Mouse (Mus musculus) myocyte (in vitro differentiated cells): Measurements from ENCODE around the gene Sarm1. TPM values are rescaled to one million over a fixed set of nuclear protein-coding genes. Genes with fewer than 3 reads are reported as not detected.

Experiments used
- H3K27me3 ChIP-seq: one replicate; pipeline ENCODE4 v1.6.1; 2011; ENCODE audit not compliant: control insufficient read depth, insufficient read depth, insufficient read length
- H3K36me3 ChIP-seq: one replicate; pipeline ENCODE4 v1.6.1; 2011; ENCODE audit not compliant: control insufficient read depth, insufficient read depth
- H3K4me2 ChIP-seq: one replicate; pipeline ENCODE4 v1.6.1; 2011; ENCODE audit warnings: low read depth, control low read depth
- H3K4me3 ChIP-seq: one replicate; pipeline ENCODE4 v1.5.1; 2011; ENCODE audit warnings: mild to moderate bottlenecking, control low read depth, moderate library complexity
- H3K79me2 ChIP-seq: one replicate; pipeline ENCODE4 v1.6.1; 2011; ENCODE audit not compliant: control insufficient read depth, insufficient read depth
- H3ac ChIP-seq: one replicate; pipeline ENCODE4 v1.6.1; 2011; ENCODE audit not compliant: control insufficient read depth, insufficient read length
- CEBPB ChIP-seq: IDR thresholded peaks from 2 replicates; pipeline ENCODE4 v1.6.1; 2011; ENCODE audit warnings: mild to moderate bottlenecking, moderate library complexity; ENCODE audit not compliant: poor library complexity, insufficient read depth, severe bottlenecking
- E2F4 ChIP-seq: IDR thresholded peaks from one replicate; pipeline ENCODE4 v1.6.1; 2011; ENCODE audit warnings: mild to moderate bottlenecking, control low read depth, moderate library complexity; ENCODE audit not compliant: insufficient read depth
- MAX ChIP-seq: IDR thresholded peaks from one replicate; pipeline ENCODE4 v1.6.1; 2011; ENCODE audit warnings: low read depth, mild to moderate bottlenecking, control low read depth
- MYOD1 ChIP-seq, 3 experiments: IDR thresholded peaks; one replicate each; pipeline ENCODE4 v1.6.1; 2011; ENCODE audit warnings: control low read depth in 2 of 3, low read depth in 2 of 3, mild to moderate bottlenecking in 2 of 3, moderate library complexity in 1 of 3; ENCODE audit not compliant: insufficient read length in 2 of 3, control insufficient read depth in 1 of 3
- MYOG ChIP-seq, 3 experiments: IDR thresholded peaks; one replicate each; pipeline ENCODE4 v1.6.1; 2011; ENCODE audit warnings: control low read depth in 2 of 3, low read depth in 2 of 3, mild to moderate bottlenecking in 2 of 3; ENCODE audit not compliant: insufficient read length in 2 of 3, control insufficient read depth in 1 of 3, insufficient read depth in 1 of 3
- POLR2A ChIP-seq: IDR thresholded peaks from one replicate; pipeline ENCODE4 v1.6.1; 2011; ENCODE audit warnings: low read depth, mild to moderate bottlenecking, control low read depth, moderate library complexity; ENCODE audit not compliant: insufficient read length
- POLR2AphosphoS2 ChIP-seq: IDR thresholded peaks from one replicate; pipeline ENCODE4 v1.6.1; 2011; ENCODE audit warnings: low read depth, control low read depth; ENCODE audit not compliant: insufficient read length
- REST ChIP-seq: IDR thresholded peaks from one replicate; pipeline ENCODE4 v1.6.1; 2011; ENCODE audit warnings: mild to moderate bottlenecking, control low read depth, moderate library complexity; ENCODE audit not compliant: insufficient read depth, insufficient read length
- SRF ChIP-seq: IDR thresholded peaks from one replicate; pipeline ENCODE4 v1.6.1; 2011; ENCODE audit warnings: low read depth; ENCODE audit not compliant: control insufficient read depth, insufficient read length
- TCF12 ChIP-seq: IDR thresholded peaks from one replicate; pipeline ENCODE4 v1.6.1; 2011; ENCODE audit warnings: mild to moderate bottlenecking, control low read depth; ENCODE audit not compliant: poor library complexity, insufficient read depth, severe bottlenecking
- TCF3 ChIP-seq: IDR thresholded peaks from one replicate; pipeline ENCODE4 v1.6.1; 2011; ENCODE audit warnings: low read depth, control low read depth; ENCODE audit not compliant: insufficient read length
- USF1 ChIP-seq: IDR thresholded peaks from one replicate; pipeline ENCODE4 v1.6.1; 2011; ENCODE audit warnings: low read depth, mild to moderate bottlenecking, control low read depth, moderate library complexity
- polyA plus RNA-seq: library from polyadenylated mRNA; unstranded; fragments of >200 nt; fragmentation: generic; extraction: Trizol; gene quantifications from one replicate; pipeline ENCODE4 v1.2.1, GENCODE M21; 2012; ENCODE audit warnings: missing spikeins

The Sarm1 gene
- polyA plus RNA-seq, 1 experiment, result 0.17 TPM

GRCm38 (mm10) chr11:78434052-78434451 lies 63.5 kb downstream of the Sarm1 start:
- no peak for TF ChIP-seq MYOD1 (IDR thresholded peaks at IDR 0.05; ENCODE audit: control insufficient read depth in 1 of 3, insufficient read length in 2 of 3, low read depth in 2 of 3)
- TF ChIP-seq TCF12, result no peak
- no peak for TF ChIP-seq USF1
- no peak for TF ChIP-seq POLR2A
- TF ChIP-seq CEBPB, result no peak
- no peak for TF ChIP-seq MAX
- no peak for TF ChIP-seq MYOG (IDR thresholded peaks at IDR 0.05; ENCODE audit: control insufficient read depth in 1 of 3, insufficient read depth in 1 of 3, insufficient read length in 2 of 3, low read depth in 2 of 3)
- no peak for TF ChIP-seq TCF3
- TF ChIP-seq SRF, result no peak
- TF ChIP-seq E2F4, result no peak
- no peak for TF ChIP-seq REST
- TF ChIP-seq POLR2AphosphoS2, result no peak
- Histone ChIP-seq H3K36me3 (no peaks in the 10 kb centered on the region), H3K79me2 (no peaks in the 10 kb centered on the region), H3K4me3 (no peak overlapping the region), H3ac (no peak overlapping the region), H3K27me3 (no peaks in the 10 kb centered on the region), H3K4me2 (no peak overlapping the region)

- Histone ChIP-seq H3K79me2 (no peaks in the 10 kb centered on the region), H3K4me2 (no peak overlapping the region), H3K4me3 (no peak overlapping the region), H3K27me3 (no peaks in the 10 kb centered on the region), H3K36me3 (no peaks in the 10 kb centered on the region), H3ac (no peak overlapping the region)
- TF ChIP-seq MAX, result no peak
- no peak for TF ChIP-seq REST
- no peak for TF ChIP-seq TCF3
- no peak for TF ChIP-seq E2F4
- no peak for TF ChIP-seq CEBPB
- no peak for TF ChIP-seq USF1
- no peak for TF ChIP-seq POLR2A
Measured at GRCm38 (mm10) chr11:78431176-78431575, 66.4 kb downstream of the Sarm1 start.

GRCm38 (mm10) chr11:78430195-78430878 lies 67.2 kb downstream of the Sarm1 start:
- no peaks in the 10 kb centered on the region for H3K36me3 ChIP-seq
- no peak overlapping the region for H3K4me3 ChIP-seq
- TF ChIP-seq REST (no peak), MYOG (IDR thresholded peaks at IDR 0.05; ENCODE audit: control insufficient read depth in 1 of 3, insufficient read depth in 1 of 3, insufficient read length in 2 of 3, low read depth in 2 of 3) (no peak), USF1 (no peak)

GRCm38 (mm10) chr11:78428309-78428708 lies 69.2 kb downstream of the Sarm1 start:
- Histone ChIP-seq H3K36me3 (no peaks in the 10 kb centered on the region), H3K27me3 (no peaks in the 10 kb centered on the region), H3ac (no peak overlapping the region), H3K79me2 (no peaks in the 10 kb centered on the region), H3K4me3 (no peak overlapping the region), H3K4me2 (no peak overlapping the region)
- TF ChIP-seq POLR2AphosphoS2, result no peak
- TF ChIP-seq TCF12, result no peak
- TF ChIP-seq MAX, result no peak
- no peak for TF ChIP-seq MYOD1 (IDR thresholded peaks at IDR 0.05; ENCODE audit: control insufficient read depth in 1 of 3, insufficient read length in 2 of 3, low read depth in 2 of 3)
- TF ChIP-seq TCF3, result no peak
- no peak for TF ChIP-seq CEBPB
- no peak for TF ChIP-seq POLR2A
- no peak for TF ChIP-seq MYOG (IDR thresholded peaks at IDR 0.05; ENCODE audit: control insufficient read depth in 1 of 3, insufficient read depth in 1 of 3, insufficient read length in 2 of 3, low read depth in 2 of 3)
- no peak for TF ChIP-seq SRF
- no peak for TF ChIP-seq USF1
- TF ChIP-seq E2F4, result no peak
- no peak for TF ChIP-seq REST

More at GRCm38 (mm10) chr11:78430195-78430878, 67.2 kb downstream of the Sarm1 start:
- no peak overlapping the region for H3ac ChIP-seq
- no peak overlapping the region for H3K4me2 ChIP-seq
- H3K27me3 ChIP-seq, result no peaks in the 10 kb centered on the region
- no peaks in the 10 kb centered on the region for H3K79me2 ChIP-seq

GRCm38 (mm10) chr11:78427655-78428054 lies 69.9 kb downstream of the Sarm1 start:
- H3K4me3 ChIP-seq, result no peak overlapping the region
- no peak overlapping the region for H3K4me2 ChIP-seq
- no peaks in the 10 kb centered on the region for H3K27me3 ChIP-seq
- no peaks in the 10 kb centered on the region for H3K79me2 ChIP-seq
- no peaks in the 10 kb centered on the region for H3K36me3 ChIP-seq
- H3ac ChIP-seq, result no peak overlapping the region
- TF ChIP-seq USF1 (no peak), POLR2A (no peak), TCF3 (no peak), REST (no peak), POLR2AphosphoS2 (no peak), MAX (no peak), MYOD1 (IDR thresholded peaks at IDR 0.05; ENCODE audit: control insufficient read depth in 1 of 3, insufficient read length in 2 of 3, low read depth in 2 of 3) (no peak)
